Mouse (Mus musculus) lung, adult 2 months (tissue): ENCODE results near the gene Nek4.

ENCODE experiments used
- CTCF ChIP-seq: fragments of 200-500 bp; IDR thresholded peaks from 2 replicates; pipeline ENCODE4 v1.5.1; 2011; ENCODE audit warnings: mild to moderate bottlenecking, low read length, control low read depth; ENCODE audit not compliant: insufficient read depth
- POLR2A ChIP-seq: fragments of 200-500 bp; IDR thresholded peaks from 2 replicates; pipeline ENCODE4 v1.6.1; 2011; ENCODE audit warnings: low read depth, mild to moderate bottlenecking, control low read depth, low read length, borderline replicate concordance; ENCODE audit errors: extremely low read depth

DNA sequence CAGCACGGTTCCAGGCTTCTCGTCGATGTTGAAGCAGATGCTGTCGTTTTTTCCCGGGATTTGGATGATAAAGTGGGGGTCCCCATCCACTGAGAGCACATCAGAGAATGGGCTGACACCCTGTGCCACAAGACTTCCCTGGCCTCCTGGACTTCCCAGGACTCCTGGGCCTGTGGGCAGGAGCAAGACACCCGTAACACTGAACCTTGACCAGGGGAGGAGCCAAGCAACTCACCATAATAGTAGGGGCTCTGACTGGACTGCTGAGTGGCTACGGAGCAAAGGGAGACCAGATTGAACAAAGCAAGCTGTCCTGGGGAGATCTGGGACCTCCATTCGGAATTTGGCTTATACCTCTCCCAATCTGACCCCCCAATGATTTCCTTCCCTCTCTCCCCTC, 38.5 kb upstream of the Nek4 start:
- no peak for TF ChIP-seq POLR2A
- no peak for TF ChIP-seq CTCF
